Mouse (Mus musculus) liver, embryonic 11.5 days (tissue): ENCODE measurements around the gene Dhh. TPM values are rescaled to one million over a fixed set of nuclear protein-coding genes. Genes with fewer than 3 reads are reported as not detected.

Experiments used
- ATAC-seq: fragments of 200-750 bp; cut with Nextera tagmentation; replicated peaks from 2 replicates; pipeline ENCODE4 v1.8.0; 2017; ENCODE audit warnings: moderate number of reproducible peaks, mild to moderate bottlenecking, moderate TSS enrichment, moderate library complexity; ENCODE audit not compliant: low FRiP score
- DNase-seq: peaks from one replicate; pipeline ENCODE4 v3.0.0-alpha.2; 2017; ENCODE audit warnings: low spot score
- H3K27ac ChIP-seq: fragments of 300-500 bp; sonication (generic); 2 replicates; pipeline ENCODE4 v1.5.1; 2014; ENCODE audit warnings: mild to moderate bottlenecking, low read depth, low read length, control low read depth
- H3K27me3 ChIP-seq: fragments of 300-500 bp; sonication (generic); replicated peaks from 2 replicates; pipeline ENCODE4 v1.6.1; 2014; ENCODE audit warnings: low read length, mixed read lengths; ENCODE audit not compliant: control insufficient read depth, insufficient read depth
- H3K36me3 ChIP-seq: fragments of 300-500 bp; sonication (generic); 2 replicates; pipeline ENCODE4 v1.6.1; 2014; ENCODE audit warnings: mild to moderate bottlenecking, low read length, moderate library complexity, mixed read lengths; ENCODE audit not compliant: control insufficient read depth, insufficient read depth
- H3K4me1 ChIP-seq: fragments of 300-500 bp; sonication (generic); replicated peaks from 2 replicates; pipeline ENCODE4 v1.6.1; 2014; ENCODE audit warnings: low read length, mixed read lengths; ENCODE audit not compliant: control insufficient read depth, insufficient read depth
- H3K4me2 ChIP-seq: fragments of 300-500 bp; sonication (generic); 2 replicates; pipeline ENCODE4 v1.6.1; 2014; ENCODE audit warnings: mild to moderate bottlenecking, control low read depth, moderate library complexity
- H3K4me3 ChIP-seq: fragments of 300-500 bp; sonication (generic); 2 replicates; pipeline ENCODE4 v1.5.1; 2014; ENCODE audit warnings: low read depth, low read length, control low read depth
- H3K9ac ChIP-seq: fragments of 300-500 bp; sonication (generic); 2 replicates; pipeline ENCODE4 v1.6.1; 2014; ENCODE audit warnings: low read depth, low read length, control low read depth
- H3K9me3 ChIP-seq: fragments of 300-500 bp; sonication (generic); 2 replicates; pipeline ENCODE4 v1.6.1; 2016; ENCODE audit warnings: low read length, inconsistent platforms, mixed read lengths; ENCODE audit not compliant: control insufficient read depth
- WGBS: fragments of 180-500 bp; shearing (Covaris S2); extraction: QIAGEN DNeasy Blood & Tissue Kit; methylation state at CpG from one replicate; pipeline ENCODE4 v1.1.7; 2014; 5-methylcytosine and 5-hydroxymethylcytosine counted together
- polyA plus RNA-seq: library from polyadenylated mRNA; unstranded; fragments of >200 nt; fragmentation: Nextera tagmentation; extraction: Ambion mirVana; gene quantifications from 2 replicates; pipeline ENCODE4 v1.2.1, GENCODE M21; 2014

Gene Dhh
- polyA plus RNA-seq, 1 experiment from 2014 or later, result 0.37 TPM

- DNase-seq (no peak), ATAC-seq (no peak)
- Histone ChIP-seq H3K4me2 (no peak overlapping the region), H3K9me3 (no peaks in the 10 kb centered on the region), H3K27ac (no peak overlapping the region), H3K4me3 (no peak overlapping the region), H3K27me3 (peaks cover 32% of the 10 kb centered on the region), H3K4me1 (peaks cover 16% of the 10 kb centered on the region), H3K9ac (no peak overlapping the region), H3K36me3 (peaks cover 4% of the 10 kb centered on the region)
- WGBS, result 46% methylated on average over 1 of the region's 1 CpGs
Measured at GRCm38 (mm10) chr15:98901530-98901929, 3.2 kb upstream of the Dhh start.

- no peak overlapping the region for H3K27ac ChIP-seq
- H3K9me3 ChIP-seq, result no peaks in the 10 kb centered on the region
- under 1% methylated on average over 10 of the region's 10 CpGs for WGBS
- peak overlapping the region; percentile 64 for H3K4me2 ChIP-seq
- DNase-seq, result peak; percentile 37
- peak overlapping the region; percentile 32; the same call in 1 of the 2 replicates for H3K4me3 ChIP-seq
- H3K9ac ChIP-seq, result no peak overlapping the region
- ATAC-seq, result no peak
- peaks cover 72% of the 10 kb centered on the region for H3K27me3 ChIP-seq
- peaks cover 47% of the 10 kb centered on the region for H3K4me1 ChIP-seq
- no peaks in the 10 kb centered on the region for H3K36me3 ChIP-seq
Measured at GRCm38 (mm10) chr15:98897495-98897894, 845 bp downstream of the Dhh start.

GRCm38 (mm10) chr15:98895635-98896589 lies 2.4 kb downstream of the Dhh start:
- peak; percentile 83 for ATAC-seq
- Histone ChIP-seq H3K4me2 (peak overlapping the region; percentile 99), H3K9me3 (no peaks in the 10 kb centered on the region), H3K27ac (0 out of 2 replicates have a peak overlapping the region, but pooled peaks have one; percentile 45), H3K36me3 (no peaks in the 10 kb centered on the region), H3K4me1 (peaks cover 52% of the 10 kb centered on the region), H3K4me3 (peak overlapping the region; percentile 44), H3K9ac (peak overlapping the region; percentile 51; the same call in 1 of the 2 replicates), H3K27me3 (peaks cover 77% of the 10 kb centered on the region)
- 2% methylated on average over 41 of the region's 41 CpGs for WGBS
- peak; percentile 61 for DNase-seq

DNA sequence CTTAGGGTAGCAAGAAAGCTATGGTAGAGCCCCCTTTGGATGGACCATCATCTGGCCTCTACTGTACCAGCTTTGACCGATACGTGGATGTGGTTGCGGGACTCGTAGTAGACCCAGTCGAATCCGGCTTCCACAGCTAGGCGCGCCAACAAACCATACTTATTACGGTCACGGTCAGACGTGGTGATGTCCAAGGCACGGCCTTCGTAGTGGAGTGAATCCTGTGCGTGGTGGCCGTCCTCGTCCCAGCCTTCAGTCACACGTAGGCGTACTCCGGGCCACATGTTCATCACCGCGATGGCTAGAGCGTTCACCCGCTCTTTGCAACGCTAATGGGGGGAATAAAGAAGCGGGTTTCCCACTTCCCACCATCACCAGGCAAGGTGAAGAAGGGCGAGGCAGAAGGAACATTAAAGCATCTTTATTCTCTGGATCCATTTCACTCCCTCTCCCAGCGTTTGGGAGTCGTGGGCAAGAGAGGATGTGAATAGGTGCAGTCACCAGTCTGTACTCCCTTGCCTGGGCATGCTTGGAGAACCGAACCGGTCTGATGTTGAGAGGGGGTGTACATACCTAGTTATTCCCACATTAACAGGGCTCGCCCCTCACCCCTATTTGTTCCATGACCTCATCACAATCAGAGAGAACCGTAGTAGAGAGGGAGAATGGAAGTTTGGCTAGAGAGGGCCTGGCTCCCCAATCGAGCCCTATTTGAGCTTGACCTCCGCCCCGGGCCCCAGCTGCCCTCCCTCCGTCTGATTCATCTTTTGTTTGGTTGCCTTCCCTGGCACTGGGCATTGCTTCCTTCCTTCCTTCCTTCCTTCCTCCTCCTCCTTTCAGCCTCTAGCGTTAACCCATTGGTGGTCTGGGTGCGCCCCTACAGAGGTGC lies 3.4 kb downstream of the Dhh start:
- H3K27ac ChIP-seq, result no peak overlapping the region
- no peak overlapping the region for H3K9ac ChIP-seq

GRCm38 (mm10) chr15:98893940-98894745 lies 4.2 kb downstream of the Dhh start, which contains the start of gene Rhebl1:
Gene Rhebl1 (minus strand): TSS chr15:98894540.
- H3K4me3 ChIP-seq, result peak within 1 kb of the TSS; percentile 59
- peaks cover 71% of the 10 kb centered on the region for H3K27me3 ChIP-seq
- WGBS, result under 1% methylated on average over 77 of the region's 77 CpGs
- H3K4me1 ChIP-seq, result peaks cover 52% of the 10 kb centered on the region
- peak within 1 kb of the TSS; percentile 99 for H3K4me2 ChIP-seq
- ATAC-seq (no peak), DNase-seq (peak; percentile 61)
- no peak within 1 kb of the TSS for H3K27ac ChIP-seq
- no peaks in the 10 kb centered on the region for H3K36me3 ChIP-seq
- H3K9ac ChIP-seq, result peak within 1 kb of the TSS; percentile 59
- no peaks in the 10 kb centered on the region for H3K9me3 ChIP-seq

More for the DNA sequence above, 3.4 kb downstream of the Dhh start:
- Histone ChIP-seq H3K4me1 (peaks cover 52% of the 10 kb centered on the region), H3K4me3 (peak overlapping the region; percentile 59), H3K9me3 (no peaks in the 10 kb centered on the region), H3K27me3 (peaks cover 75% of the 10 kb centered on the region), H3K4me2 (peak overlapping the region; percentile 99), H3K36me3 (no peaks in the 10 kb centered on the region)
- ATAC-seq, result no peak
- peak; percentile 39 for DNase-seq
- WGBS, result 4% methylated on average over 38 of the region's 38 CpGs

- Histone ChIP-seq H3K4me1 (peaks cover 46% of the 10 kb centered on the region), H3K27me3 (peaks cover 60% of the 10 kb centered on the region), H3K9me3 (no peaks in the 10 kb centered on the region), H3K27ac (no peak overlapping the region), H3K4me3 (0 out of 2 replicates have a peak overlapping the region, but pooled peaks have one; percentile 59), H3K9ac (no peak overlapping the region), H3K36me3 (no peaks in the 10 kb centered on the region), H3K4me2 (0 out of 2 replicates have a peak overlapping the region, but pooled peaks have one; percentile 2)
- WGBS, result 55% methylated on average over 4 of the region's 4 CpGs
- DNase-seq, result no peak
- ATAC-seq, result no peak
Measured at GRCm38 (mm10) chr15:98893036-98893435, 5.3 kb downstream of the Dhh start.

GRCm38 (mm10) chr15:98891907-98892606 lies 6.3 kb downstream of the Dhh start:
- DNase-seq (peak; percentile 39), ATAC-seq (peak; percentile 63)
- Histone ChIP-seq H3K9me3 (no peaks in the 10 kb centered on the region), H3K36me3 (no peaks in the 10 kb centered on the region), H3K27ac (no peak overlapping the region), H3K4me2 (peak overlapping the region; percentile 56), H3K4me3 (no peak overlapping the region; the same call in 1 of the 2 replicates), H3K27me3 (peaks cover 50% of the 10 kb centered on the region), H3K4me1 (peaks cover 42% of the 10 kb centered on the region), H3K9ac (0 out of 2 replicates have a peak overlapping the region, but pooled peaks have one; percentile 16)
- WGBS, result 11% methylated on average over 6 of the region's 6 CpGs
